In genomic region chr2:171689102-171689501, GRCm38 (mm10) we compare ENCODE assay signal across 28 mouse cellular contexts.
"Had no signal": no experiment of that assay in that cellular context is flagged by ENCODE, and none has a peak within 500 bp of the region (broad histone marks: within the 10 kb centered on the region; RNA-seq: fewer than 3 reads in every experiment).

No protein-coding gene starts in this region.

- ATAC-seq: forebrain, embryonic 13.5 days; forebrain, embryonic 14.5 days; forebrain, embryonic 15.5 days; forebrain, embryonic 16.5 days; forebrain, postnatal 0 days had no signal

- H3K4me2 ChIP-seq: embryonic facial prominence, embryonic 12.5 days; embryonic facial prominence, embryonic 13.5 days; embryonic facial prominence, embryonic 15.5 days; forebrain, embryonic 12.5 days; forebrain, embryonic 13.5 days; forebrain, embryonic 15.5 days had no signal

- H3K4me1 ChIP-seq: embryonic facial prominence, embryonic 12.5 days; embryonic facial prominence, embryonic 13.5 days; embryonic facial prominence, embryonic 15.5 days; forebrain, embryonic 12.5 days; forebrain, embryonic 13.5 days; forebrain, embryonic 15.5 days had no signal

- H3K9me3 ChIP-seq: embryonic facial prominence, embryonic 10.5 days; embryonic facial prominence, embryonic 12.5 days; embryonic facial prominence, embryonic 13.5 days; embryonic facial prominence, embryonic 15.5 days; forebrain, embryonic 10.5 days; forebrain, embryonic 12.5 days; forebrain, embryonic 13.5 days; forebrain, embryonic 15.5 days had no signal

- H3K9ac ChIP-seq: embryonic facial prominence, embryonic 12.5 days; embryonic facial prominence, embryonic 13.5 days; embryonic facial prominence, embryonic 15.5 days; forebrain, embryonic 12.5 days; forebrain, embryonic 13.5 days; forebrain, embryonic 15.5 days; forebrain, postnatal 0 days had no signal

- H3K27me3 ChIP-seq: embryonic facial prominence, embryonic 12.5 days; embryonic facial prominence, embryonic 13.5 days; embryonic facial prominence, embryonic 15.5 days; forebrain, embryonic 12.5 days; forebrain, embryonic 13.5 days; forebrain, embryonic 15.5 days had no signal

- H3K27ac ChIP-seq: embryonic facial prominence, embryonic 10.5 days; embryonic facial prominence, embryonic 12.5 days; embryonic facial prominence, embryonic 13.5 days; embryonic facial prominence, embryonic 15.5 days; forebrain, embryonic 10.5 days; forebrain, embryonic 12.5 days; forebrain, embryonic 13.5 days; forebrain, embryonic 15.5 days; gastrocnemius, adult 2 months had no signal

- H3K36me3 ChIP-seq: embryonic facial prominence, embryonic 10.5 days; embryonic facial prominence, embryonic 12.5 days; embryonic facial prominence, embryonic 13.5 days; embryonic facial prominence, embryonic 15.5 days; forebrain, embryonic 10.5 days; forebrain, embryonic 12.5 days; forebrain, embryonic 15.5 days had no signal

- DNase-seq: cerebellum, adult 18-20 months; cerebellum, adult 2 months; cerebellum, adult 8-10 months; cerebellum, adult 9-10 months; cerebellum, adult 9-11 months; cerebellum, postnatal 10 days; cerebellum, postnatal 14 days; cerebellum, postnatal 25 days; cerebellum, postnatal 36 days; embryo, embryonic 11 days; forebrain, postnatal 0 days; gastrocnemius, adult 2 months; gastrocnemius, postnatal 10 days; gastrocnemius, postnatal 14 days; gastrocnemius, postnatal 25 days; gastrocnemius, postnatal 36 days; heart, adult 18-20 months had no signal

- H3K4me3 ChIP-seq: embryonic facial prominence, embryonic 10.5 days; embryonic facial prominence, embryonic 12.5 days; embryonic facial prominence, embryonic 13.5 days; embryonic facial prominence, embryonic 15.5 days; erythroblast, embryonic 14.5 days; forebrain, embryonic 10.5 days; forebrain, embryonic 12.5 days; forebrain, embryonic 13.5 days; forebrain, embryonic 15.5 days; gastrocnemius, adult 2 months had no signal
